In genomic region chr13:97317633-97318032, GRCm38 (mm10) we compare ENCODE assay signal across 16 mouse cellular contexts.
A peak's percentile ranks its signal among the peaks of the same experiment; 100 is the strongest.
DNase-seq lines count a peak whose midpoint lies in the region; ATAC-seq lines count a peak whose summit lies in the region.
"Had no signal": no experiment of that assay in that cellular context is flagged by ENCODE, and none has a peak within 500 bp of the region (broad histone marks: within the 10 kb centered on the region; RNA-seq: fewer than 3 reads in every experiment).

No protein-coding gene starts in this region.

- no peak overlapping the region for H3K4me2 ChIP-seq in kidney, embryonic 15.5 days
- H3K4me2 ChIP-seq in hindbrain, embryonic 13.5 days: no peak overlapping the region
- no peak overlapping the region for H3K4me2 ChIP-seq in neural tube, embryonic 12.5 days (replicated peaks)
- H3K4me2 ChIP-seq: lung, embryonic 14.5 days had no signal

- no peak overlapping the region for H3K27ac ChIP-seq in kidney, embryonic 15.5 days
- peak overlapping the region; percentile 64 for H3K27ac ChIP-seq in hindbrain, embryonic 13.5 days
- H3K27ac ChIP-seq in neural tube, embryonic 12.5 days: no peak overlapping the region

- H3K4me3 ChIP-seq in kidney, embryonic 15.5 days (replicated peaks): no peak overlapping the region
- no peak overlapping the region for H3K4me3 ChIP-seq in hindbrain, embryonic 13.5 days
- no peak overlapping the region for H3K4me3 ChIP-seq in neural tube, embryonic 12.5 days

- H3K9me3 ChIP-seq in kidney, embryonic 15.5 days (replicated peaks): no peaks in the 10 kb centered on the region
- no peaks in the 10 kb centered on the region for H3K9me3 ChIP-seq in hindbrain, embryonic 13.5 days
- no peaks in the 10 kb centered on the region for H3K9me3 ChIP-seq in neural tube, embryonic 12.5 days

- 9% methylated on average over 3 of the region's 3 CpGs for WGBS in kidney, embryonic 15.5 days
- WGBS in hindbrain, embryonic 13.5 days: 19% methylated on average over 3 of the region's 3 CpGs
- WGBS in neural tube, embryonic 12.5 days: 2% methylated on average over 3 of the region's 3 CpGs

- 0 out of 2 replicates have a peak, but pooled peaks cover 3% of the 10 kb centered on the region for H3K27me3 ChIP-seq in kidney, embryonic 15.5 days
- no peaks in the 10 kb centered on the region for H3K27me3 ChIP-seq in hindbrain, embryonic 13.5 days
- no peaks in the 10 kb centered on the region for H3K27me3 ChIP-seq in neural tube, embryonic 12.5 days (replicated peaks)

- no peak for DNase-seq in kidney, postnatal 25 days
- peak; percentile 62 for DNase-seq in embryo, embryonic 10.5 days (ENCODE audit: low spot score)
- DNase-seq in left cerebral cortex, adult 9 months (ENCODE audit: low spot score in 2 of 2): no peak
- DNase-seq: B cell, adult 2 months; cerebellum, adult 11 months; heart, adult 11 months; heart, postnatal 14 days; lung, embryonic 14.5 days; right cerebral cortex, postnatal 25 days had no signal

- no peak overlapping the region for H3K9ac ChIP-seq in kidney, embryonic 15.5 days
- no peak overlapping the region; the same call in 1 of the 2 replicates for H3K9ac ChIP-seq in hindbrain, embryonic 13.5 days
- H3K9ac ChIP-seq in neural tube, embryonic 12.5 days: no peak overlapping the region
- H3K9ac ChIP-seq: lung, embryonic 14.5 days had no signal

- ATAC-seq in kidney, embryonic 15.5 days (replicated peaks; ENCODE audit: low FRiP score): peak; percentile 69
- ATAC-seq in hindbrain, embryonic 13.5 days (ENCODE audit: low FRiP score): peak; percentile 85
- ATAC-seq in neural tube, embryonic 12.5 days (ENCODE audit: low FRiP score, low read depth): peak; percentile 74
- no peak for ATAC-seq in erythroid progenitor cell, adult 5-6 weeks (replicated peaks; ENCODE audit: low FRiP score, poor library complexity, severe bottlenecking)
- ATAC-seq in megakaryocyte-erythroid progenitor cell, adult 5-6 weeks (replicated peaks; ENCODE audit: low FRiP score, low TSS enrichment, poor library complexity, severe bottlenecking): no peak
- ATAC-seq: intestine, postnatal 0 days had no signal

- peaks cover 22% of the 10 kb centered on the region for H3K4me1 ChIP-seq in kidney, embryonic 15.5 days
- H3K4me1 ChIP-seq in hindbrain, embryonic 13.5 days (replicated peaks): peaks cover 23% of the 10 kb centered on the region
- H3K4me1 ChIP-seq in neural tube, embryonic 12.5 days: peaks cover 15% of the 10 kb centered on the region

- no peaks in the 10 kb centered on the region for H3K36me3 ChIP-seq in kidney, embryonic 15.5 days
- no peaks in the 10 kb centered on the region for H3K36me3 ChIP-seq in hindbrain, embryonic 13.5 days
- H3K36me3 ChIP-seq in neural tube, embryonic 12.5 days: no peaks in the 10 kb centered on the region
- H3K36me3 ChIP-seq: G1E had no signal

Comparison
In these comparisons a context has a peak if more than half of its experiments do, and no peak if none do; other contexts are left out.
1. ATAC-seq: peak in kidney, embryonic 15.5 days (single experiment), hindbrain, embryonic 13.5 days (single experiment) and neural tube, embryonic 12.5 days (single experiment); none in erythroid progenitor cell, adult 5-6 weeks (single experiment) and megakaryocyte-erythroid progenitor cell, adult 5-6 weeks (single experiment).